8 mouse cellular contexts compared by ENCODE assay signal in genomic region chr2:61668260-61668659, GRCm38 (mm10). TPM values are rescaled to one million over a fixed set of nuclear protein-coding genes. Genes with fewer than 3 reads are reported as not detected.
A peak's percentile ranks its signal among the peaks of the same experiment; 100 is the strongest.
DNase-seq lines count a peak whose midpoint lies in the region; ATAC-seq and TF ChIP-seq lines count a peak whose summit lies in the region.

No protein-coding gene starts in this region.

- intact Hi-C loops in left cerebral cortex, postnatal 14 days (cut with DNase I), result no loop called here

- no peaks in the 10 kb centered on the region for H3K36me3 ChIP-seq in liver, embryonic 12.5 days
- H3K36me3 ChIP-seq in forebrain, postnatal 0 days (ENCODE audit: insufficient read depth), result no peaks in the 10 kb centered on the region

- H3K9me3 ChIP-seq in liver, embryonic 12.5 days (replicated peaks), result no peaks in the 10 kb centered on the region
- H3K9me3 ChIP-seq in forebrain, postnatal 0 days (ENCODE audit: low read length), result no peaks in the 10 kb centered on the region

- H3K27me3 ChIP-seq in liver, embryonic 12.5 days (replicated peaks), result peaks cover 6% of the 10 kb centered on the region; the same call in 1 of the 2 replicates
- no peaks in the 10 kb centered on the region for H3K27me3 ChIP-seq in forebrain, postnatal 0 days (ENCODE audit: insufficient read depth, low read length)

- no peak overlapping the region for H3K27ac ChIP-seq in liver, embryonic 12.5 days
- H3K27ac ChIP-seq in forebrain, postnatal 0 days (ENCODE audit: low read depth, low read length), result 0 out of 2 replicates have a peak overlapping the region, but pooled peaks have one; percentile 6

- no peak overlapping the region for H3K4me2 ChIP-seq in liver, embryonic 12.5 days
- H3K4me2 ChIP-seq in forebrain, postnatal 0 days (ENCODE audit: low read depth), result no peak overlapping the region

- DNase-seq in liver (peak; percentile 56), MEL-GATA-1-ER (ENCODE audit: extremely low read depth, low read depth) (peak; percentile 34)
- peak; percentile 44 for DNase-seq in c-Kit-positive CD71-positive TER-119-negative erythroid progenitor cells, embryonic 14.5 days (ENCODE audit: low read depth)
- no peak for DNase-seq in forebrain, postnatal 0 days
- DNase-seq in left cerebral cortex, postnatal 14 days (ENCODE audit: low spot score in 2 of 2), result peak; percentile 60 to 67
- peak; percentile 62 to 68 for DNase-seq in right cerebral cortex, adult 2 months (ENCODE audit: low spot score in 2 of 2)

- ATAC-seq in liver, embryonic 12.5 days, result no peak
- no peak; the same call in 1 of the 2 replicates for ATAC-seq in forebrain, postnatal 0 days
- ATAC-seq in erythroid progenitor cell, adult 5-6 weeks (replicated peaks; ENCODE audit: low FRiP score, poor library complexity, severe bottlenecking), result no peak

- no peaks in the 10 kb centered on the region for H3K4me1 ChIP-seq in liver, embryonic 12.5 days
- no peaks in the 10 kb centered on the region; the same call in 1 of the 2 replicates for H3K4me1 ChIP-seq in forebrain, postnatal 0 days (ENCODE audit: insufficient read depth)

- TF ChIP-seq CTCF in forebrain, postnatal 0 days (IDR thresholded peaks at IDR 0.05; ENCODE audit: low read depth), result peak; percentile 55

- H3K4me3 ChIP-seq in liver, embryonic 12.5 days, result no peak overlapping the region
- H3K4me3 ChIP-seq in forebrain, postnatal 0 days (ENCODE audit: low read depth, low read length), result no peak overlapping the region

- 17% methylated on average over 4 of the region's 4 CpGs for WGBS in liver, embryonic 12.5 days (ENCODE audit: insufficient replicate concordance)
- 25% methylated on average over 4 of the region's 4 CpGs for WGBS in forebrain, postnatal 0 days

- no peak overlapping the region for H3K9ac ChIP-seq in liver, embryonic 12.5 days
- H3K9ac ChIP-seq in forebrain, postnatal 0 days, result no peak overlapping the region

RNA-seq across cellular contexts. Expression of gene Psmd14, which starts 43.2 kb away (rescaled TPM):
- polyA plus RNA-seq in liver, embryonic 12.5 days (2016; fragmentation: Nextera tagmentation; extraction: Ambion mirVana), result 189 and 193 TPM in 2 replicates
- total RNA-seq in forebrain, postnatal 0 days (2014; rRNA removed), result 182 and 195 TPM in 2 replicates
- polyA plus RNA-seq in forebrain, postnatal 0 days (2015; fragmentation: Nextera tagmentation; extraction: Ambion mirVana), result 243 and 265 TPM in 2 replicates
- 100 to 1,000 TPM; 102 to 108 TPM for total RNA-seq in left cerebral cortex, postnatal 14 days (2021)
- 126 and 128 TPM in 2 replicates for total RNA-seq in erythroid progenitor cell, adult 5-6 weeks (2015; ENCODE audit: low replicate concordance)
- 66.0 and 108 TPM in 2 replicates for total RNA-seq in erythroid progenitor cell, adult 5-6 weeks (2017; ENCODE audit: low replicate concordance)
